Mouse (Mus musculus): ENCODE data around the gene Chrm5. TPM values are rescaled to one million over a fixed set of nuclear protein-coding genes. Genes with fewer than 3 reads are reported as not detected.

The Chrm5 gene
- polyA plus RNA-seq (2015; fragmentation: Nextera tagmentation; extraction: Ambion mirVana) = not detected in 2 replicates

DNA sequence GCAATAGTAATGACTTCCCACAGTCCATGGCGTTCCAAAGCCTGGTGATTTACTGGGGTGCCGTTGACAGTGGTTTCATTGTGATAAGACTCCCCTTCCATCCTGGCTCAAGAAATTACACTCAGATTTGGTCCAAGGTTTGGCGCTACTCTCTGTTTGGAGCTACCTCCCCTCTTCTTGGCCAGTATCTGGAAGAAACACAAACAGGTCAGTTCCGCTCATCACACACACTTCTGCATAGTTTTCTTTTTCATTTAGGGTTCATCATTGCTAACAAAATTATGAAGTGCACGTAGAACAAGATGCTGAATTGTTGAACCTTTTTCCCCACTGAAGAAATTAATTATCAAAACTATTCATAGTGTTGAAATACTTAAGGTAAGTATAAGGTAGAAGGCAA, at the start of gene Chrm5:
Gene Chrm5 (minus strand): TSS at position 101 of the 400 bp plus-strand sequence.
- H3K9ac ChIP-seq (ENCODE audit: low read depth, low read length) = no peak within 1 kb of the TSS
- no peaks in the 10 kb centered on the region; the same call in 1 of the 2 replicates for H3K4me1 ChIP-seq (ENCODE audit: control insufficient read depth, insufficient read depth, low read length)
- no peak within 1 kb of the TSS for H3K4me2 ChIP-seq (ENCODE audit: low read depth, low read length)
- 93% methylated on average over 5 of the region's 5 CpGs for WGBS
- no peaks in the 10 kb centered on the region for H3K36me3 ChIP-seq (ENCODE audit: control insufficient read depth, insufficient read depth, low read length)
- no peak within 1 kb of the TSS for H3K4me3 ChIP-seq (ENCODE audit: low read length)
- ATAC-seq = no peak
- H3K27me3 ChIP-seq (replicated peaks; ENCODE audit: control insufficient read depth, insufficient read depth, low read length) = no peaks in the 10 kb centered on the region
- no peaks in the 10 kb centered on the region for H3K9me3 ChIP-seq (ENCODE audit: control insufficient read depth, low read length)
- no peak within 1 kb of the TSS for H3K27ac ChIP-seq (ENCODE audit: low read length)

DNA sequence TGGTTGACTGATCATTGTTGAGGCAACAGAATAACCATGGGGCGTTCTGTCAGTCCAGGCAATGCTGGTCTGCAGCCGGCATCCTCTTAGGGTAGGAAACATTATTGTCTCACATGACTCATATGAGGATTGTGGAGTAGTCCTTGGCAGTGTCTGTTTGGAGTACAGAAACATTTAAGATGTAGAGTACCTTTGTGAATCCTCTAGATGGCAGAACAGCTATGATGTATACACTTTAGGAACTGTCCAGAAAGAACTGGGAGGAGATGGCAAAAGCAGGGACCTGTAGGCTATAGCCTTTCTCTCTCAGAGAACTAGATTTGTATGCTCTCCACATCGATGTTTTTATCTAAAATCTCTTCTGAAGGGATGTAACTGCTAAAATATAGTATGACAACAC, 46.4 kb upstream of the Chrm5 start:
- Histone ChIP-seq H3K4me2 (ENCODE audit: low read depth, low read length) (no peak overlapping the region), H3K36me3 (ENCODE audit: control insufficient read depth, insufficient read depth, low read length) (no peaks in the 10 kb centered on the region), H3K4me1 (ENCODE audit: control insufficient read depth, insufficient read depth, low read length) (no peaks in the 10 kb centered on the region), H3K9ac (ENCODE audit: low read depth, low read length) (no peak overlapping the region), H3K27ac (ENCODE audit: low read length) (no peak overlapping the region), H3K4me3 (ENCODE audit: low read length) (no peak overlapping the region), H3K27me3 (replicated peaks; ENCODE audit: control insufficient read depth, insufficient read depth, low read length) (no peaks in the 10 kb centered on the region), H3K9me3 (ENCODE audit: control insufficient read depth, low read length) (no peaks in the 10 kb centered on the region)
- 86% methylated on average over 3 of the region's 3 CpGs for WGBS
- no peak for ATAC-seq

DNA sequence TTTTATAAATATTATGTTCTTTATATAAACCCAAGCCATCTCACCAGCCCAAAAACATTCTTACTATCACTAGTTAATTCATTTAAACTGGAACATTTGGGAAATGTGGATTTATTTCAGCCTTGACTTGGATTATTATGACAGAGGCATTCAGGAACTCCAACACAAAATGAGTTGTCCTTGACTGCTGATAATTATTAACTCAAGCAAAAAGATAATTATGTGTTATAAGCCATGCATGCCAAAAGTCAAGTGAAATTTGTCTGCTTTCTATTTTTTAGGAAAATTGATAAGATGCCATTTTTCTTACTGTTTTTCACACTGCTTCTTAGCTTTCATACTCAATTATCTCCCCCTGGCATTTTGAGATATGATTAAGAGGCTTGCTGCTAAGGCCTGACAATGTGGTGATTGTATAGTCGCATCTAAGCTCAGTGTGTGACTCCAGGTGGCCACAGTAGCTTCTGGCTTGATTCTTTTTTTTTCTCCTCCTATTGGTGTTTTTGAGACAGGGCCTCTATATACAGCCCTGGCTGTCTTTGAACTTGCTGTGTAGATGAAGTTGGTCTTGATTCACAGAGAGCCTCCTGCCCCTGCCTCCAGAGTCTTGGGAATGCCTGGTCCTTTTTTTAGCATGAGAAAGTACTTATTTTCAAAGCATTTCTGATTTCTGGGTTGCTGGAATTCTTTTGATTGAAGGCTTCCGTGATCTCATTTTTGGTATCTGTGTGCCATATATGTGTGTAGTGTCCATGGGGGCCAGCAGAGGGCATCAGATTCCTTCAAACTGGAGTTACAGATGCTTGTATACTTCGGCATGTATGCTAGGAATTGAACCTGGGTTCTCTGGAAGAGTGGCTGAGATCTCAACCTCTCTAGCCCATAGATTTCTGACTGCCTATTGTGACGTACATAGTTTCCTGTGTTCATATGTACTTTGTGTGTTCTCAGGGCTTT, 40.2 kb upstream of the Chrm5 start:
- H3K4me1 ChIP-seq (ENCODE audit: control insufficient read depth, insufficient read depth, low read length) = no peaks in the 10 kb centered on the region
- H3K9me3 ChIP-seq (ENCODE audit: control insufficient read depth, low read length) = no peaks in the 10 kb centered on the region
- no peak for ATAC-seq
- no peak overlapping the region for H3K4me3 ChIP-seq (ENCODE audit: low read length)
- H3K27me3 ChIP-seq (replicated peaks; ENCODE audit: control insufficient read depth, insufficient read depth, low read length) = no peaks in the 10 kb centered on the region
- H3K9ac ChIP-seq (ENCODE audit: low read depth, low read length) = no peak overlapping the region
- H3K4me2 ChIP-seq (ENCODE audit: low read depth, low read length) = no peak overlapping the region
- WGBS = 88% methylated on average over 4 of the region's 4 CpGs
- no peaks in the 10 kb centered on the region for H3K36me3 ChIP-seq (ENCODE audit: control insufficient read depth, insufficient read depth, low read length)
- no peak overlapping the region for H3K27ac ChIP-seq (ENCODE audit: low read length)

DNA sequence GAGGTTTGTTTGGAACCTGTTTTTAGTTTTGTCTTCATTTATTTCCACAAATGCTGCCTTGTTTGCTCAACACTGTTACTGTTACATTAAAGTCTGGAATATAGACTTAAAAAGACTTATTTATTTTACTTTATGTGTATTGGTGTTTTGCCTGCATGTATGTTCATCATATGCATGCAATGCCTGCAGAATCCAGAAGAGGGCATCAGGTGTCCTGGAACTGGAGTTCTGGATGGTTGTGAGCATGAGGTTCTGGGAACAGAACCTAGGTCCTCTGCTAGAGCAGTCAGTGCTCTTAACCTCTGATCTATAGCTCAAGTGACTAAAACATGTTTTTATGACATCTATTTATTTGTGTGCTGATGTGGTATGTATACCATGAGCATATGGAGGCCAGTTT, 38.0 kb upstream of the Chrm5 start:
- no peaks in the 10 kb centered on the region for H3K27me3 ChIP-seq (replicated peaks; ENCODE audit: control insufficient read depth, insufficient read depth, low read length)

DNA sequence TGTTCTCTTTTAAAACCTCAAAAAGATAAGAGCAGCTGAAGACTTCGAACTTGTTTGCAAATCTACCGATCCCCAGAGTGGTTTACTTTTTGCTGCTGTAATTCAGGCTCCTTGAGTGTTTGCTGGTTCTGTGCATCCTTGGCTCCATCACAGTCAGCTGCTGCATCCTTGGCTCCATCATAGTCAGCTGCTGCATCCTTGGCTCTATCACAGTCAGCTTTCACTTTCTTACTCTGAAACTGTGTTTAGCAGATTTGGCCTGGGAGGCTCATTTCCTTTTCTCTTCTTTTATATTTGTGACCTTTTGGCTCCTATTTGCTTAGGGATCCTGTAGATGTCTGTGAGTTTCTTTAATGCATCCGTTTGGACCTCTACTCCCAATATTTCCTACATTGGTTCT, 36.6 kb upstream of the Chrm5 start:
- H3K27me3 ChIP-seq (replicated peaks; ENCODE audit: control insufficient read depth, insufficient read depth, low read length) = no peaks in the 10 kb centered on the region
- H3K4me1 ChIP-seq (ENCODE audit: control insufficient read depth, insufficient read depth, low read length) = no peaks in the 10 kb centered on the region
- no peaks in the 10 kb centered on the region for H3K36me3 ChIP-seq (ENCODE audit: control insufficient read depth, insufficient read depth, low read length)
- WGBS = 75% methylated on average over 3 of the region's 3 CpGs
- H3K9me3 ChIP-seq (ENCODE audit: control insufficient read depth, low read length) = no peaks in the 10 kb centered on the region
- H3K27ac ChIP-seq (ENCODE audit: low read length) = no peak overlapping the region
- no peak for ATAC-seq
- no peak overlapping the region for H3K9ac ChIP-seq (ENCODE audit: low read depth, low read length)
- H3K4me3 ChIP-seq (ENCODE audit: low read length) = no peak overlapping the region
- no peak overlapping the region for H3K4me2 ChIP-seq (ENCODE audit: low read depth, low read length)

More for the DNA sequence above, 38.0 kb upstream of the Chrm5 start:
- no peaks in the 10 kb centered on the region for H3K36me3 ChIP-seq (ENCODE audit: control insufficient read depth, insufficient read depth, low read length)
- H3K4me3 ChIP-seq (ENCODE audit: low read length) = no peak overlapping the region
- no peak for ATAC-seq
- no peak overlapping the region for H3K4me2 ChIP-seq (ENCODE audit: low read depth, low read length)
- no peaks in the 10 kb centered on the region for H3K4me1 ChIP-seq (ENCODE audit: control insufficient read depth, insufficient read depth, low read length)
- H3K27ac ChIP-seq (ENCODE audit: low read length) = no peak overlapping the region
- H3K9ac ChIP-seq (ENCODE audit: low read depth, low read length) = no peak overlapping the region
- no peaks in the 10 kb centered on the region for H3K9me3 ChIP-seq (ENCODE audit: control insufficient read depth, low read length)

DNA sequence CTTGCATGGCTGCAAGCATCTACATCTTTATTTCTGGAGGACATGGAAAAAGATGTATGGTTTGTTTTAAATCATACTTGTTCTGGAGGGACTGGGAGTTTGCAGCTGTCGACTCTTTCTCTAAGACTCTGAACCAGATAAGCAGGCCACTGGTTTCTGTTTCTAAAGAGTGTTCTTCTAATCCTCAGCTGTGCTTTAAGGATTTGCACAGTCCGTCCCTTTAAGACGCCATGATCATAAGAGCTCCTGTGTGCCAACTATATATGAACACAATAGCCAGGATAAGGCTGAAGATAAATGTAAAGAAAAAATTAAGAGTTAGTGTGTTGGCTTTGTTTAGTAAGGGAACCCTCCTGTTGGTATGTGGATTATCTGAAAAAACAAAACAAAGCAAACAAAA, 36.2 kb upstream of the Chrm5 start:
- Histone ChIP-seq H3K27me3 (replicated peaks; ENCODE audit: control insufficient read depth, insufficient read depth, low read length) (no peaks in the 10 kb centered on the region), H3K4me2 (ENCODE audit: low read depth, low read length) (no peak overlapping the region), H3K27ac (ENCODE audit: low read length) (no peak overlapping the region), H3K4me1 (ENCODE audit: control insufficient read depth, insufficient read depth, low read length) (no peaks in the 10 kb centered on the region), H3K9me3 (ENCODE audit: control insufficient read depth, low read length) (no peaks in the 10 kb centered on the region), H3K36me3 (ENCODE audit: control insufficient read depth, insufficient read depth, low read length) (no peaks in the 10 kb centered on the region), H3K9ac (ENCODE audit: low read depth, low read length) (no peak overlapping the region), H3K4me3 (ENCODE audit: low read length) (no peak overlapping the region)
- 61% methylated on average over 3 of the region's 3 CpGs for WGBS
- ATAC-seq = no peak

DNA sequence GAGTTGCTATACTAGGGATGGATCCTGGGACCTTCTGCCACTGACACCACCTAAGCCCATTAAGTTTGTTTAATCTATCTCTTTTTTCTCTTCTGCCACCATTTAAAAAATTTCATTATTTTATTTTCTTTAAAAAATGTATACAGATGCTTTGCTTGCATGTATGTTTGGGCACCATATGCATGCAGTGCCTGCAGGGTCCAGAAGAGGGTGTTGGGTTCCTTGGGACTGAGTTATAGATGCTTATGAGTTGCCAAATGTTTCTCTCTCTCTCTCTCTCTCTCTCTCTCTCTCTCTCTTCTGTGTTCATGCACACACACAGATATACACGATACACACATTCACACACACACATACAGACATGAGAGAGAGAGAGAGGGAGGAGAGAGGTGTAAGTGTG, 32.5 kb upstream of the Chrm5 start:
- Histone ChIP-seq H3K4me2 (ENCODE audit: low read depth, low read length) (no peak overlapping the region), H3K4me3 (ENCODE audit: low read length) (no peak overlapping the region), H3K9me3 (ENCODE audit: control insufficient read depth, low read length) (no peaks in the 10 kb centered on the region), H3K27ac (ENCODE audit: low read length) (no peak overlapping the region), H3K4me1 (ENCODE audit: control insufficient read depth, insufficient read depth, low read length) (no peaks in the 10 kb centered on the region), H3K27me3 (replicated peaks; ENCODE audit: control insufficient read depth, insufficient read depth, low read length) (no peaks in the 10 kb centered on the region), H3K36me3 (ENCODE audit: control insufficient read depth, insufficient read depth, low read length) (no peaks in the 10 kb centered on the region), H3K9ac (ENCODE audit: low read depth, low read length) (no peak overlapping the region)
- WGBS = 93% methylated on average over 1 of the region's 1 CpGs
- no peak for ATAC-seq

DNA sequence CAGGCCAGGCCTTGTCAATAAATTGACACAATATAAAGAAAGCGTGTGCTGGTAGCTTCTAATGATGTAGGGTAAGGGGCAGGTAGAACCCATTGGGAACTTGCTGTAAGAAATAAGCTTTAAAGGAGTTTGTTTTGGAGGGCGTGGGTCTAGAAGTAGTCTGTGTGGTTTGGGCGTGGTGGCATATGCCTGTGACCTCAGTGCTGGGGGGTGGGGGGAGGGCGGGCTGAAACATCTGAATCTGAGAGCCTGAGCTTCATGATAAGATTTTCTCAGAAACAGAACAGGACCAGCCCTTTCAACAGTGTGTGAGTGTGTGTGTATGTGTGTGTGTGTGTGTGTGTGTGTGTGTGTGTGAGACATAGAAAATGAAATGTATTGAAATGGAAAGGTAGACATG, 29.6 kb upstream of the Chrm5 start:
- Histone ChIP-seq H3K4me1 (ENCODE audit: control insufficient read depth, insufficient read depth, low read length) (no peaks in the 10 kb centered on the region), H3K4me3 (ENCODE audit: low read length) (no peak overlapping the region), H3K27me3 (replicated peaks; ENCODE audit: control insufficient read depth, insufficient read depth, low read length) (no peaks in the 10 kb centered on the region), H3K9me3 (ENCODE audit: control insufficient read depth, low read length) (no peaks in the 10 kb centered on the region), H3K27ac (ENCODE audit: low read length) (no peak overlapping the region), H3K4me2 (ENCODE audit: low read depth, low read length) (no peak overlapping the region), H3K36me3 (ENCODE audit: control insufficient read depth, insufficient read depth, low read length) (no peaks in the 10 kb centered on the region), H3K9ac (ENCODE audit: low read depth, low read length) (no peak overlapping the region)
- ATAC-seq = peak; percentile 62
- 71% methylated on average over 4 of the region's 4 CpGs for WGBS

DNA sequence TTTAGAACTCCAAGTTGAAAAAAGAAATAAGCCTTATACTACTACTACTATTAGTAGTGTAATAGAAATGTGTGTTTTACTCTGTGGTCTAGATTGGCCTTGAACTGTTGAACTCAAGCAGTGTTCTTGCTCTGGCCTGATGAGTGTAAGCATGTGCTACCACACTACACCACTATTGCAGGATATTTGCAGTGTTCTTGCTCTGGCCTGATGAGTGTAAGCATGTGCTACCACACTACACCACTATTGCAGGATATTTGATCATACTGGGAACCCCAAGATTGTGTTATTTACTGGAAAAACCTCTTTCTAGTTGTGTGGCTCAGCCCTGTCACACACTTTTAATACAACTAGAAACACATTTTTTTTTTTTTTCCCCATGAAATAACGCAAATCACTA, 26.9 kb upstream of the Chrm5 start:
- Histone ChIP-seq H3K27me3 (replicated peaks; ENCODE audit: control insufficient read depth, insufficient read depth, low read length) (no peaks in the 10 kb centered on the region), H3K9ac (ENCODE audit: low read depth, low read length) (no peak overlapping the region), H3K4me3 (ENCODE audit: low read length) (no peak overlapping the region), H3K4me2 (ENCODE audit: low read depth, low read length) (no peak overlapping the region), H3K9me3 (ENCODE audit: control insufficient read depth, low read length) (no peaks in the 10 kb centered on the region), H3K4me1 (ENCODE audit: control insufficient read depth, insufficient read depth, low read length) (no peaks in the 10 kb centered on the region), H3K36me3 (ENCODE audit: control insufficient read depth, insufficient read depth, low read length) (no peaks in the 10 kb centered on the region), H3K27ac (ENCODE audit: low read length) (no peak overlapping the region)
- 95% methylated on average over 1 of the region's 1 CpGs for WGBS
- ATAC-seq = no peak
